ENCODE assay signal across 11 mouse cellular contexts in the genomic region with DNA sequence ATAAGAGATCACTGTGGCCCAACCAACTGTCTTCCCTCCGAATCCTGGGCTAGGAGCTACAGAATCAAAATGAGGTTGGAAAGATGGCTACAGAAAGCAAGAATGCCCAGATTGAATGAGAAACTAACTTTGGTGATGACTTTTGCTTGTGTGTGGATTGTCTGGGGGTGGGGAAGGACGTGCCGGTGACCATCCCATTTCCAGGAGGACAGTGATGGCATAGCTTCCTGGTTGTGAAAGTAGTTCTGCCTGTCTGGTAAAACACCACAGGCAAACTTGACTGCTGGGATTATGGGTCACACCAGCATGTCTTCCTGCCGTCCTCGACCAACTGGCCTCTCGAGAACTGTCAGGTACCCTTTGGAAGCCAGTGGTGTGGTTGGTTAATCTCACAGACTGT. TPM values are rescaled to one million over a fixed set of nuclear protein-coding genes. Genes with fewer than 3 reads are reported as not detected.
DNase-seq lines count a peak whose midpoint lies in the region; ATAC-seq and TF ChIP-seq lines count a peak whose summit lies in the region.
"Had no signal": no experiment of that assay in that cellular context is flagged by ENCODE, and none has a peak within 500 bp of the region (broad histone marks: within the 10 kb centered on the region; RNA-seq: fewer than 3 reads in every experiment).

No protein-coding gene starts in this region.

- H3K27ac ChIP-seq in lung, embryonic 16.5 days (ENCODE audit: low read length) = 0 out of 2 replicates have a peak overlapping the region, but pooled peaks have one; percentile 51
- peak overlapping the region; percentile 89 for H3K27ac ChIP-seq in intestine, postnatal 0 days (ENCODE audit: low read depth, low read length)
- peak overlapping the region; percentile 21 for H3K27ac ChIP-seq in small intestine, adult 2 months (ENCODE audit: insufficient read depth, low read depth, low read length)
- H3K27ac ChIP-seq: left cerebral cortex, adult 2 months had no signal

- no peak overlapping the region for H3K4me3 ChIP-seq in lung, embryonic 16.5 days (ENCODE audit: low read length)
- no peak overlapping the region for H3K4me3 ChIP-seq in intestine, postnatal 0 days (ENCODE audit: low read depth, low read length)
- H3K4me3 ChIP-seq in small intestine, adult 2 months (ENCODE audit: low read depth, low read length) = no peak overlapping the region
- H3K4me3 ChIP-seq: left cerebral cortex, adult 2 months; myocyte had no signal

- no peaks in the 10 kb centered on the region for H3K9me3 ChIP-seq in lung, embryonic 16.5 days (ENCODE audit: control insufficient read depth, low read length)
- H3K9me3 ChIP-seq in intestine, postnatal 0 days (ENCODE audit: control insufficient read depth) = no peaks in the 10 kb centered on the region

- 0 out of 2 replicates have a peak, but pooled peaks cover 2% of the 10 kb centered on the region for H3K36me3 ChIP-seq in lung, embryonic 16.5 days (ENCODE audit: control insufficient read depth, insufficient read depth, low read length)
- no peaks in the 10 kb centered on the region for H3K36me3 ChIP-seq in intestine, postnatal 0 days (ENCODE audit: control insufficient read depth, insufficient read depth)
- 0 out of 2 replicates have a peak, but pooled peaks cover 2% of the 10 kb centered on the region for H3K36me3 ChIP-seq in small intestine, adult 2 months (ENCODE audit: control insufficient read depth, insufficient read depth, low read length)

- 62% methylated on average over 6 of the region's 6 CpGs for WGBS in lung, embryonic 16.5 days
- WGBS in intestine, postnatal 0 days = 58% methylated on average over 6 of the region's 6 CpGs
- WGBS in small intestine, adult 2 months = 74% methylated on average over 6 of the region's 6 CpGs

- H3K27me3 ChIP-seq in lung, embryonic 16.5 days (ENCODE audit: control insufficient read depth, insufficient read depth, low read depth, low read length) = no peaks in the 10 kb centered on the region
- H3K27me3 ChIP-seq in intestine, postnatal 0 days (replicated peaks; ENCODE audit: control insufficient read depth, insufficient read depth, low read length) = no peaks in the 10 kb centered on the region
- no peaks in the 10 kb centered on the region for H3K27me3 ChIP-seq in small intestine, adult 2 months (ENCODE audit: control insufficient read depth, insufficient read depth, low read length)

- peaks cover 43% of the 10 kb centered on the region for H3K4me1 ChIP-seq in lung, embryonic 16.5 days (replicated peaks; ENCODE audit: control insufficient read depth, insufficient read depth, low read length)
- H3K4me1 ChIP-seq in intestine, postnatal 0 days (replicated peaks; ENCODE audit: control insufficient read depth, insufficient read depth, low read length) = peaks cover 5% of the 10 kb centered on the region
- H3K4me1 ChIP-seq in small intestine, adult 2 months (ENCODE audit: control insufficient read depth, insufficient read depth, insufficient read length, low read length) = peaks cover 37% of the 10 kb centered on the region

- ATAC-seq in lung, embryonic 16.5 days (ENCODE audit: low read depth) = no peak
- no peak for ATAC-seq in intestine, postnatal 0 days

- no peak overlapping the region for H3K4me2 ChIP-seq in lung, embryonic 16.5 days (ENCODE audit: low read depth, low read length)
- H3K4me2 ChIP-seq in intestine, postnatal 0 days (replicated peaks; ENCODE audit: low read depth) = no peak overlapping the region

- H3K9ac ChIP-seq in lung, embryonic 16.5 days (ENCODE audit: low read length) = no peak overlapping the region
- H3K9ac ChIP-seq in intestine, postnatal 0 days (ENCODE audit: low read depth, low read length) = no peak overlapping the region

- TF ChIP-seq POLR2A in small intestine, adult 2 months (IDR thresholded peaks at IDR 0.05; ENCODE audit: low read depth, low read length) = no peak

- peak; percentile 91 for DNase-seq in heart, adult 11 months
- DNase-seq in heart, adult 18-20 months = no peak
- DNase-seq in lung, postnatal 25 days (ENCODE audit: low spot score) = no peak
- DNase-seq in spleen, adult 12 weeks (ENCODE audit: low spot score) = no peak
- no peak for DNase-seq in natural killer cell, adult 2 months (ENCODE audit: low spot score in 2 of 2)
- DNase-seq: cerebellum, postnatal 25 days had no signal

- no peak for TF ChIP-seq CTCF in intestine, postnatal 0 days (IDR thresholded peaks at IDR 0.05; ENCODE audit: low read depth)
- TF ChIP-seq CTCF in small intestine, adult 2 months (IDR thresholded peaks at IDR 0.05; ENCODE audit: extremely low read depth, insufficient read length, insufficient replicate concordance, low read depth, low read length) = no peak

RNA-seq across cellular contexts. Expression of gene Zfp710, which starts 10.5 kb away (rescaled TPM):
- total RNA-seq in heart, adult 18-20 months (2021) = 10 to 100 TPM; 21.6 to 22.4 TPM
- 17.7 and 18.6 TPM in 2 replicates for polyA plus RNA-seq in lung, embryonic 16.5 days (2015; fragmentation: Nextera tagmentation; extraction: Ambion mirVana)
- polyA plus RNA-seq in intestine, postnatal 0 days (2015; fragmentation: Nextera tagmentation; extraction: Ambion mirVana) = 8.5 and 9.4 TPM in 2 replicates
- polyA plus RNA-seq in small intestine, adult 2 months (2012; rRNA removed) = 34.9 and 67.9 TPM in 2 replicates

Comparison
In these comparisons a context has a peak if more than half of its experiments do, and no peak if none do; other contexts are left out.
1. H3K27ac ChIP-seq: peak in every context shown above with its lines; median percentile 89 in intestine, postnatal 0 days; 51 in lung, embryonic 16.5 days; 21 in small intestine, adult 2 months.